Mouse (Mus musculus): ENCODE measurements around the gene Timm8a1. TPM values are rescaled to one million over a fixed set of nuclear protein-coding genes. Genes with fewer than 3 reads are reported as not detected.

Timm8a1 gene
- total and polyA plus RNA-seq, 3 experiments, result 48.2 to 216 (median 152) TPM

DNA sequence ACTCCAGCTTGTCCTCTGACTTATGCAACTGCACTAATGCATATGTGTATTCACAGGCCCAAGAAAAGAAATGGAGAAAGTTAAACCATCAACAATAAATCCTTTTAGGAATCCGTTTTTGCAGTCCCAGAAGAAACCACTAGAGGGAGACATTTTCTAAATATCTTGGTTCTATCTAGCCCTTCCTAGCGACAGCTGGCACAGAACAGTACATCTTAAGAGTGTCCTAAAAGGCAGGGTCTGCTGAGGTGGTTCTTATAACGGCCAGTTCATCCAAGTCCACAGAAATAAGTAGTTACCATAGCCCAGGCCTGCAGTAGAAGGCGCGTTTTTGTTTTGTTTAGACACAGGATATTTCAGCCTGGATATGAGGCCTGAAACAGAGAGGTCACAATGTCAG lies 9.2 kb upstream of the Timm8a1 start:
- peak; percentile 53 for DNase-seq (ENCODE audit: extremely low read depth)
- H3K4me1 ChIP-seq (ENCODE audit: control insufficient read depth in 1 of 2, insufficient read depth in 2 of 2), result no peaks in the 10 kb centered on the region
- H3K79me2 ChIP-seq (replicated peaks; ENCODE audit: control insufficient read depth, extremely low read depth, insufficient read depth, poor library complexity, severe bottlenecking), result no peaks in the 10 kb centered on the region
- H3K4me2 ChIP-seq (ENCODE audit: insufficient read depth, low read depth, poor library complexity, severe bottlenecking), result no peak overlapping the region
- no peak overlapping the region for H3K27ac ChIP-seq (ENCODE audit: insufficient read depth, low read depth)
- no peaks in the 10 kb centered on the region for H3K9me3 ChIP-seq (replicated peaks; ENCODE audit: low read length)
- no peaks in the 10 kb centered on the region for H3K27me3 ChIP-seq (replicated peaks)
- TF ChIP-seq NRF1 (IDR thresholded peaks at IDR 0.05; ENCODE audit: low read depth, low read length) (no peak), MAX (IDR thresholded peaks at IDR 0.05; ENCODE audit: low read length) (no peak), RCOR1 (conservative IDR thresholded peaks at IDR 0.05; ENCODE audit: low read depth, low read length) (no peak), GABPA (IDR thresholded peaks at IDR 0.05; ENCODE audit: insufficient replicate concordance, low read depth, low read length) (no peak), JUND (conservative IDR thresholded peaks at IDR 0.05; ENCODE audit: low read depth, low read length) (no peak), ZC3H11A (IDR thresholded peaks at IDR 0.05; ENCODE audit: low read depth, low read length) (no peak), KAT2A (IDR thresholded peaks at IDR 0.05; ENCODE audit: insufficient replicate concordance, low read length) (no peak), USF2 (conservative IDR thresholded peaks at IDR 0.05; ENCODE audit: low read depth, low read length) (no peak), USF1 (IDR thresholded peaks at IDR 0.05; ENCODE audit: low read depth, low read length) (no peak), SIN3A (IDR thresholded peaks at IDR 0.05; ENCODE audit: low read length) (no peak), RAD21 (IDR thresholded peaks at IDR 0.05; ENCODE audit: low read depth, low read length) (peak; percentile 52), ZNF384 (IDR thresholded peaks at IDR 0.05; ENCODE audit: low read depth, low read length) (no peak), CHD1 (IDR thresholded peaks at IDR 0.05; ENCODE audit: low read depth, low read length) (no peak), CTCF (conservative IDR thresholded peaks at IDR 0.05 in 1 of 2, IDR thresholded peaks at IDR 0.05 in 1 of 2; ENCODE audit: low read depth in 2 of 2, low read length in 2 of 2) (peak; percentile 49 to 60), SMC3 (IDR thresholded peaks at IDR 0.05; ENCODE audit: low read depth, low read length) (peak; percentile 37; the same call in 1 of the 2 replicates), MYC (IDR thresholded peaks at IDR 0.05; ENCODE audit: low read depth, low read length) (no peak), UBTF (IDR thresholded peaks at IDR 0.05; ENCODE audit: low read depth, low read length) (no peak), TCF12 (IDR thresholded peaks at IDR 0.05; ENCODE audit: low read depth, low read length) (no peak), PAX5 (IDR thresholded peaks at IDR 0.05; ENCODE audit: low read length) (no peak), CHD2 (IDR thresholded peaks at IDR 0.05; ENCODE audit: low read length) (no peak), E2F4 (IDR thresholded peaks at IDR 0.05; ENCODE audit: insufficient replicate concordance, low read depth, low read length) (no peak), TBP (conservative IDR thresholded peaks at IDR 0.05; ENCODE audit: low read depth, low read length) (no peak), ELF1 (IDR thresholded peaks at IDR 0.05; ENCODE audit: low read depth, low read length) (no peak)
- no peak overlapping the region for H3K9ac ChIP-seq (ENCODE audit: insufficient read depth, low read depth)
- peaks cover 43 to 70% of the 10 kb centered on the region in 2 experiments for H3K36me3 ChIP-seq (replicated peaks in 1 of 2; ENCODE audit: control insufficient read depth in 1 of 2, insufficient read depth in 1 of 2, low read length in 1 of 2)
- in situ Hi-C loops (cut with MboI; ENCODE audit: low pct_ligation_motif_present, low pct_unique_long_range_greater_than_20kb, low sequenced_read_pairs) (no loop called here), dilution Hi-C loops (cut with MboI; ENCODE audit: extremely low pct_ligation_motif_present, extremely low pct_unique_long_range_greater_than_20kb, low sequenced_read_pairs) (no loop called here)
- H3K4me3 ChIP-seq (replicated peaks in 1 of 3; ENCODE audit: low read depth in 2 of 3, low read length in 2 of 3, poor library complexity in 1 of 3), result no peak overlapping the region

DNA sequence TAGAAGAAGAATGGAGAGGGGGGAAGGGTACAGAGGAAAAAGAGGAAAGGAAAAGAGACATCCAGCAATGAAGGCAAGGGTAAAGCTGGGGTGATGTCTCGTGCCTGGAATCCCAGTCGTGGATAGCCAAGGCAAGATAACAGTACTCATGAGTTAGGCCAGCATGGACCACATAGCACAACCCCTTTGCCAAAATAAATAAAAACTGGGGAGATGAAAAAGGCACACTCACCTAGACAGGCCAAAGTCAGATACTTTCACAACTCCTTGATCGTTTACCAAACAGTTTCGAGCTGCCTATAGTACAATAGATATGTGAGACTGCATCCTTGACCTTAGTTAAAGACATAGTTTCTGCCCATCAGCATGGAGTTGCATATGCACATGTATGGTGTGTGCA lies 5.7 kb upstream of the Timm8a1 start:
- in situ Hi-C loops (cut with MboI; ENCODE audit: low pct_ligation_motif_present, low pct_unique_long_range_greater_than_20kb, low sequenced_read_pairs), result no loop called here
- H3K9ac ChIP-seq (ENCODE audit: insufficient read depth, low read depth), result no peak overlapping the region
- H3K36me3 ChIP-seq (replicated peaks in 1 of 2; ENCODE audit: control insufficient read depth in 1 of 2, insufficient read depth in 1 of 2, low read length in 1 of 2), result peaks cover 38 to 69% of the 10 kb centered on the region in 2 experiments
- no peak overlapping the region for H3K4me2 ChIP-seq (ENCODE audit: insufficient read depth, low read depth, poor library complexity, severe bottlenecking)
- no peaks in the 10 kb centered on the region for H3K27me3 ChIP-seq (replicated peaks)
- no peak overlapping the region for H3K4me3 ChIP-seq (replicated peaks in 1 of 3; ENCODE audit: low read depth in 2 of 3, low read length in 2 of 3, poor library complexity in 1 of 3)
- peaks cover 1 to 3% of the 10 kb centered on the region in 2 experiments; a peak in 2 of 4 replicates for H3K4me1 ChIP-seq (ENCODE audit: control insufficient read depth in 1 of 2, insufficient read depth in 2 of 2)
- H3K27ac ChIP-seq (ENCODE audit: insufficient read depth, low read depth), result no peak overlapping the region
- dilution Hi-C loops (cut with MboI; ENCODE audit: extremely low pct_ligation_motif_present, extremely low pct_unique_long_range_greater_than_20kb, low sequenced_read_pairs), result no loop called here
- no peaks in the 10 kb centered on the region for H3K79me2 ChIP-seq (replicated peaks; ENCODE audit: control insufficient read depth, extremely low read depth, insufficient read depth, poor library complexity, severe bottlenecking)
- TF ChIP-seq KAT2A (IDR thresholded peaks at IDR 0.05; ENCODE audit: insufficient replicate concordance, low read length) (no peak), NELFE (IDR thresholded peaks at IDR 0.05; ENCODE audit: low read depth, low read length) (no peak), UBTF (IDR thresholded peaks at IDR 0.05; ENCODE audit: low read depth, low read length) (no peak), JUND (conservative IDR thresholded peaks at IDR 0.05; ENCODE audit: low read depth, low read length) (no peak), MAFK (IDR thresholded peaks at IDR 0.05; ENCODE audit: insufficient replicate concordance, low read length) (no peak), POLR2AphosphoS2 (IDR thresholded peaks at IDR 0.05; ENCODE audit: low read depth, low read length) (no peak), ZNF384 (IDR thresholded peaks at IDR 0.05; ENCODE audit: low read depth, low read length) (no peak), TBP (conservative IDR thresholded peaks at IDR 0.05; ENCODE audit: low read depth, low read length) (no peak), JUN (IDR thresholded peaks at IDR 0.05; ENCODE audit: insufficient read depth, low read depth, low read length) (no peak), CHD1 (IDR thresholded peaks at IDR 0.05; ENCODE audit: low read depth, low read length) (no peak), RAD21 (IDR thresholded peaks at IDR 0.05; ENCODE audit: low read depth, low read length) (no peak), CHD2 (IDR thresholded peaks at IDR 0.05; ENCODE audit: low read length) (no peak), SMC3 (IDR thresholded peaks at IDR 0.05; ENCODE audit: low read depth, low read length) (no peak), CTCF (conservative IDR thresholded peaks at IDR 0.05 in 1 of 2, IDR thresholded peaks at IDR 0.05 in 1 of 2; ENCODE audit: low read depth in 2 of 2, low read length in 2 of 2) (no peak), BHLHE40 (IDR thresholded peaks at IDR 0.05; ENCODE audit: low read depth, low read length) (no peak), PAX5 (IDR thresholded peaks at IDR 0.05; ENCODE audit: low read length) (no peak), MAX (IDR thresholded peaks at IDR 0.05; ENCODE audit: low read length) (no peak), ZKSCAN1 (IDR thresholded peaks at IDR 0.05; ENCODE audit: borderline replicate concordance, low read depth, low read length) (no peak), ELF1 (IDR thresholded peaks at IDR 0.05; ENCODE audit: low read depth, low read length) (no peak)
- no peak for DNase-seq (ENCODE audit: extremely low read depth)
- no peaks in the 10 kb centered on the region for H3K9me3 ChIP-seq (replicated peaks; ENCODE audit: low read length)
